Mouse (Mus musculus) MEL (cell line): Measurements from ENCODE around the gene Map9. TPM values are rescaled to one million over a fixed set of nuclear protein-coding genes. Genes with fewer than 3 reads are reported as not detected.

Source experiments
- DNase-seq: peaks from one replicate; pipeline ENCODE4 v3.0.0; 2011; ENCODE audit warnings: low read depth, low spot score
- H3K27ac ChIP-seq: 2 replicates; pipeline ENCODE4 v1.5.1; 2012; ENCODE audit warnings: low read depth, mild to moderate bottlenecking, control low read depth, low read length, moderate library complexity; ENCODE audit not compliant: control insufficient read depth
- H3K27me3 ChIP-seq, 2 experiments: fragments of 150-350 bp in 1 of 2; sonication (generic) in 1 of 2; 2 replicates each; pipeline ENCODE4 v1.6.1; 2012; ENCODE audit warnings: low read length in 2 of 2, mild to moderate bottlenecking in 2 of 2, improper control_type of control experiment in 1 of 2, moderate library complexity in 1 of 2; ENCODE audit not compliant: insufficient read depth in 2 of 2, control insufficient read depth in 1 of 2
- H3K36me3 ChIP-seq, 2 experiments: 2 replicates each; pipeline ENCODE4 v1.6.1; 2012 to 2014; ENCODE audit warnings: low read length in 2 of 2, improper control_type of control experiment in 1 of 2, inconsistent platforms in 1 of 2, mild to moderate bottlenecking in 1 of 2; ENCODE audit not compliant: insufficient read depth in 2 of 2, control insufficient read depth in 1 of 2
- H3K4me1 ChIP-seq, 2 experiments: fragments of 150-350 bp in 1 of 2; sonication (generic) in 1 of 2; 2 replicates each; pipeline ENCODE4 v1.6.1; 2012; ENCODE audit warnings: low read length in 2 of 2, improper control_type of control experiment in 1 of 2, mild to moderate bottlenecking in 1 of 2; ENCODE audit not compliant: insufficient read depth in 2 of 2, control insufficient read depth in 1 of 2
- H3K4me3 ChIP-seq, 2 experiments: fragments of 150-350 bp in 1 of 2; sonication (generic) in 1 of 2; 2 replicates each; pipeline ENCODE4 v1.5.1; 2012; ENCODE audit warnings: low read depth in 2 of 2, low read length in 2 of 2, mild to moderate bottlenecking in 2 of 2, moderate library complexity in 2 of 2, control low read depth in 1 of 2, improper control_type of control experiment in 1 of 2; ENCODE audit not compliant: control insufficient read depth in 1 of 2, insufficient read depth in 1 of 2
- H3K79me2 ChIP-seq: 2 replicates; pipeline ENCODE4 v1.6.1; 2012; ENCODE audit warnings: mild to moderate bottlenecking, low read length, moderate library complexity; ENCODE audit not compliant: control insufficient read depth, poor library complexity, insufficient read depth
- H3K9ac ChIP-seq: 2 replicates; pipeline ENCODE4 v1.6.1; 2012; ENCODE audit warnings: low read depth, mild to moderate bottlenecking, control low read depth, low read length, moderate library complexity; ENCODE audit not compliant: control insufficient read depth, poor library complexity, severe bottlenecking
- H3K9me3 ChIP-seq: fragments of 150-350 bp; sonication (generic); replicated peaks from 2 replicates; pipeline ENCODE4 v1.6.1; 2012; ENCODE audit warnings: mild to moderate bottlenecking, low read length, improper control_type of control experiment, moderate library complexity; ENCODE audit not compliant: insufficient read depth
- CHD1 ChIP-seq: IDR thresholded peaks from 2 replicates; pipeline ENCODE4 v1.6.1; 2012; ENCODE audit warnings: low read depth, mild to moderate bottlenecking, inconsistent platforms, low read length, improper control_type of control experiment
- CTCF ChIP-seq, 3 experiments: IDR thresholded peaks in 2 of 3; conservative IDR thresholded peaks in 1 of 3; 2 replicates each; pipeline ENCODE4 v1.5.1; 2011 to 2012; ENCODE audit warnings: low read length in 3 of 3, low read depth in 2 of 3, mild to moderate bottlenecking in 2 of 3, improper control_type of control experiment in 1 of 3, inconsistent platforms in 1 of 3, mixed read lengths in 1 of 3, moderate library complexity in 1 of 3; ENCODE audit not compliant: control insufficient read depth in 1 of 3, insufficient read depth in 1 of 3, poor library complexity in 1 of 3, severe bottlenecking in 1 of 3
- E2F4 ChIP-seq: IDR thresholded peaks from 2 replicates; pipeline ENCODE4 v1.6.1; 2011; ENCODE audit warnings: low read depth, low read length, improper control_type of control experiment, borderline replicate concordance
- ELF1 ChIP-seq: IDR thresholded peaks from 2 replicates; pipeline ENCODE4 v1.6.1; 2014; ENCODE audit warnings: low read depth, mild to moderate bottlenecking, inconsistent platforms, low read length, improper control_type of control experiment, moderate library complexity
- EP300 ChIP-seq, 2 experiments: IDR thresholded peaks; 2 replicates each; pipeline ENCODE4 v1.6.1; 2011; ENCODE audit warnings: improper control_type of control experiment in 2 of 2, low read length in 2 of 2, low read depth in 1 of 2, mild to moderate bottlenecking in 1 of 2
- ETS1 ChIP-seq: IDR thresholded peaks from 2 replicates; pipeline ENCODE4 v1.6.1; 2012; ENCODE audit warnings: low read depth, mild to moderate bottlenecking, inconsistent platforms, low read length, improper control_type of control experiment, moderate library complexity
- GABPA ChIP-seq: IDR thresholded peaks from 2 replicates; pipeline ENCODE4 v1.6.1; 2012; ENCODE audit warnings: low read depth, mild to moderate bottlenecking, inconsistent platforms, low read length, improper control_type of control experiment, moderate library complexity
- GATA1 ChIP-seq: IDR thresholded peaks from 2 replicates; pipeline ENCODE4 v1.6.1; 2011; ENCODE audit warnings: low read depth, low read length, improper control_type of control experiment
- HCFC1 ChIP-seq: IDR thresholded peaks from 2 replicates; pipeline ENCODE4 v1.6.1; 2012; ENCODE audit warnings: low read depth, mild to moderate bottlenecking, inconsistent platforms, low read length, improper control_type of control experiment, moderate library complexity
- MAFK ChIP-seq: IDR thresholded peaks from 2 replicates; pipeline ENCODE4 v1.6.1; 2011; ENCODE audit warnings: low read depth, mild to moderate bottlenecking, low read length, improper control_type of control experiment, borderline replicate concordance
- MAX ChIP-seq: IDR thresholded peaks from 2 replicates; pipeline ENCODE4 v1.6.1; 2011; ENCODE audit warnings: low read length, improper control_type of control experiment
- MAZ ChIP-seq: IDR thresholded peaks from 2 replicates; pipeline ENCODE4 v1.6.1; 2012; ENCODE audit warnings: low read depth, mild to moderate bottlenecking, inconsistent platforms, low read length, improper control_type of control experiment
- MXI1 ChIP-seq: IDR thresholded peaks from 2 replicates; pipeline ENCODE4 v1.6.1; 2011; ENCODE audit warnings: mild to moderate bottlenecking, low read depth, low read length, improper control_type of control experiment
- NELFE ChIP-seq: IDR thresholded peaks from 2 replicates; pipeline ENCODE4 v1.6.1; 2011; ENCODE audit warnings: low read depth, low read length, improper control_type of control experiment
- NRF1 ChIP-seq: IDR thresholded peaks from 2 replicates; pipeline ENCODE4 v1.6.1; 2014; ENCODE audit warnings: low read depth, mild to moderate bottlenecking, inconsistent platforms, low read length, improper control_type of control experiment, moderate library complexity; ENCODE audit not compliant: poor library complexity, insufficient read depth, severe bottlenecking
- POLR2A ChIP-seq, 2 experiments: IDR thresholded peaks; 2 replicates each; pipeline ENCODE4 v1.6.1; 2011 to 2012; ENCODE audit warnings: low read length in 2 of 2, mild to moderate bottlenecking in 2 of 2, control low read depth in 1 of 2, improper control_type of control experiment in 1 of 2, low read depth in 1 of 2, moderate library complexity in 1 of 2; ENCODE audit not compliant: control insufficient read depth in 1 of 2, insufficient read depth in 1 of 2, poor library complexity in 1 of 2
- POLR2AphosphoS2 ChIP-seq: IDR thresholded peaks from 2 replicates; pipeline ENCODE4 v1.6.1; 2011; ENCODE audit warnings: low read length, improper control_type of control experiment
- POLR2AphosphoS5 ChIP-seq: IDR thresholded peaks from 2 replicates; pipeline ENCODE4 v1.6.1; 2012; ENCODE audit warnings: low read depth, borderline replicate concordance, mild to moderate bottlenecking, inconsistent platforms, low read length, moderate library complexity, mixed read lengths
- RCOR1 ChIP-seq: IDR thresholded peaks from 2 replicates; pipeline ENCODE4 v1.6.1; 2012; ENCODE audit warnings: low read depth, mild to moderate bottlenecking, inconsistent platforms, low read length, improper control_type of control experiment
- SMC3 ChIP-seq: IDR thresholded peaks from 2 replicates; pipeline ENCODE4 v1.6.1; 2011; ENCODE audit warnings: low read depth, low read length, improper control_type of control experiment
- TAL1 ChIP-seq: IDR thresholded peaks from 2 replicates; pipeline ENCODE4 v1.6.1; 2012; ENCODE audit warnings: mild to moderate bottlenecking, inconsistent platforms, low read length, moderate library complexity, mixed read lengths
- TBP ChIP-seq: IDR thresholded peaks from 2 replicates; pipeline ENCODE4 v1.8.0; 2011; ENCODE audit warnings: low read depth, low read length, improper control_type of control experiment
- TCF12 ChIP-seq: IDR thresholded peaks from 2 replicates; pipeline ENCODE4 v1.6.1; 2014; ENCODE audit warnings: low read depth, mild to moderate bottlenecking, inconsistent platforms, low read length, improper control_type of control experiment, moderate library complexity
- UBTF ChIP-seq: IDR thresholded peaks from 2 replicates; pipeline ENCODE4 v1.6.1; 2012; ENCODE audit warnings: low read depth, mild to moderate bottlenecking, inconsistent platforms, low read length, improper control_type of control experiment, moderate library complexity, borderline replicate concordance; ENCODE audit not compliant: insufficient read depth
- USF1 ChIP-seq: IDR thresholded peaks from 2 replicates; pipeline ENCODE4 v1.6.1; 2014; ENCODE audit warnings: low read depth, mild to moderate bottlenecking, inconsistent platforms, low read length, improper control_type of control experiment, moderate library complexity
- USF2 ChIP-seq, 2 experiments: IDR thresholded peaks; 2 replicates each; pipeline ENCODE4 v1.6.1; 2011 to 2012; ENCODE audit warnings: improper control_type of control experiment in 2 of 2, low read length in 2 of 2, borderline replicate concordance in 1 of 2, inconsistent platforms in 1 of 2, low read depth in 1 of 2, mild to moderate bottlenecking in 1 of 2; ENCODE audit not compliant: insufficient read depth in 1 of 2
- ZC3H11A ChIP-seq: IDR thresholded peaks from 2 replicates; pipeline ENCODE4 v1.6.1; 2012; ENCODE audit warnings: low read depth, mild to moderate bottlenecking, inconsistent platforms, low read length, improper control_type of control experiment
- ZMIZ1 ChIP-seq: IDR thresholded peaks from 2 replicates; pipeline ENCODE4 v1.6.1; 2012; ENCODE audit warnings: low read depth, mild to moderate bottlenecking, inconsistent platforms, low read length, improper control_type of control experiment, moderate library complexity
- ZNF384 ChIP-seq: IDR thresholded peaks from 2 replicates; pipeline ENCODE4 v1.6.1; 2012; ENCODE audit warnings: low read depth, mild to moderate bottlenecking, inconsistent platforms, low read length, improper control_type of control experiment
- polyA plus RNA-seq, 2 experiments: library from polyadenylated mRNA; stranded (reverse) in 1 of 2; unstranded in 1 of 2; fragments of >175 nt in 1 of 2; fragments of >200 nt in 1 of 2; gene quantifications; 2 replicates each; pipeline versions ENCODE4 v1.2.1 to v1.2.4; 2012; ENCODE audit warnings: low replicate concordance in 2 of 2, low read depth in 1 of 2; ENCODE audit not compliant: insufficient read length in 2 of 2, insufficient read depth in 1 of 2, missing spikeins in 1 of 2
- total RNA-seq: library from RNA; depleted of rRNA; stranded (reverse); fragments of 300-350 nt; gene quantifications from 2 replicates; pipeline ENCODE4 v1.2.3, GENCODE M21; 2012

Gene Map9
- total and polyA plus RNA-seq, 3 experiments: not detected

- Histone ChIP-seq H3K36me3 (no peaks in the 10 kb centered on the region), H3K9me3 (no peaks in the 10 kb centered on the region), H3K4me3 (no peak overlapping the region), H3K4me1 (no peaks in the 10 kb centered on the region), H3K9ac (no peak overlapping the region), H3K27me3 (no peaks in the 10 kb centered on the region)
- no peak for DNase-seq
- TF ChIP-seq POLR2AphosphoS2: no peak
- TF ChIP-seq EP300 (IDR thresholded peaks at IDR 0.05; ENCODE audit: low read depth in 1 of 2, low read length in 2 of 2): no peak
- no peak for TF ChIP-seq POLR2A (IDR thresholded peaks at IDR 0.05; ENCODE audit: control insufficient read depth in 1 of 2, insufficient read depth in 1 of 2, low read depth in 1 of 2, low read length in 2 of 2, poor library complexity in 1 of 2)
- TF ChIP-seq TAL1: no peak
- no peak for TF ChIP-seq ELF1
- TF ChIP-seq HCFC1: no peak
- TF ChIP-seq RCOR1: no peak
- TF ChIP-seq SMC3: no peak
- TF ChIP-seq ETS1: no peak
- TF ChIP-seq MAZ: no peak
- TF ChIP-seq TCF12: no peak
- TF ChIP-seq CHD1: no peak
- TF ChIP-seq CTCF (IDR thresholded peaks at IDR 0.05 in 2 of 3, conservative IDR thresholded peaks at IDR 0.05 in 1 of 3; ENCODE audit: control insufficient read depth in 1 of 3, insufficient read depth in 1 of 3, low read depth in 2 of 3, low read length in 3 of 3, poor library complexity in 1 of 3, severe bottlenecking in 1 of 3): no peak
- TF ChIP-seq MAX: no peak
- no peak for TF ChIP-seq MXI1
- TF ChIP-seq USF1: no peak
- no peak for TF ChIP-seq E2F4
- no peak for TF ChIP-seq MAFK
- TF ChIP-seq ZC3H11A: no peak
- TF ChIP-seq GATA1: no peak
- TF ChIP-seq, all 39 proteins: peak for 0
- H3K79me2 ChIP-seq: no peaks in the 10 kb centered on the region
- H3K27ac ChIP-seq: no peak overlapping the region
Observed at GRCm38 (mm10) chr3:82405830-82406229, 48.0 kb downstream of the Map9 start.

DNA sequence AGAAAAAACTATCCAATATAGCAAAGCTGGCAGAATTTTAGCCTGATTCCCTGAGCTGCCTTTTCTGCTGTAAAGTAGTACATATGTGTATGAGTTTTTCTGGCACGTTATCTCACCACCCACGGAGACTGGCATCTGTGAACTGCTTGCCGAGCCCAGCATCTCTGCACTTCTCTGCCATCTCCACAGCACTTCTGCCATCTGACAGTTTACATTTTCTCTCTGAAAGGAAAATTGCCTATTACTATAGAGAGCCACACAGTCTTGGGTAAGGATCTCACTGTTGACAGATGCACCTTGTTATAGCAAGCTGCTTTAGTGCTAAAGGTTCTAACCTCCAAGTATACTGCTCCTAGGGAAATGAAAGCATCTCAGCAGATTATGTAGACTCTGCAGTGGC is 48.5 kb downstream of the Map9 start:
- H3K9me3 ChIP-seq: no peaks in the 10 kb centered on the region
- no peaks in the 10 kb centered on the region for H3K79me2 ChIP-seq
- no peaks in the 10 kb centered on the region for H3K27me3 ChIP-seq
- no peaks in the 10 kb centered on the region for H3K4me1 ChIP-seq
- no peaks in the 10 kb centered on the region for H3K36me3 ChIP-seq
- H3K27ac ChIP-seq: no peak overlapping the region
- no peak overlapping the region for H3K4me3 ChIP-seq
- no peak overlapping the region for H3K9ac ChIP-seq
- DNase-seq: no peak
- TF ChIP-seq GABPA: no peak
- no peak for TF ChIP-seq NELFE
- no peak for TF ChIP-seq TBP
- TF ChIP-seq ZNF384: no peak
- no peak for TF ChIP-seq UBTF
- no peak for TF ChIP-seq POLR2A (IDR thresholded peaks at IDR 0.05; ENCODE audit: control insufficient read depth in 1 of 2, insufficient read depth in 1 of 2, low read depth in 1 of 2, low read length in 2 of 2, poor library complexity in 1 of 2)
- TF ChIP-seq MAX: no peak
- no peak for TF ChIP-seq TAL1
- no peak for TF ChIP-seq USF2 (IDR thresholded peaks at IDR 0.05; ENCODE audit: borderline replicate concordance in 1 of 2, insufficient read depth in 1 of 2, low read depth in 1 of 2, low read length in 2 of 2)
- no peak for TF ChIP-seq POLR2AphosphoS5
- TF ChIP-seq NRF1: no peak
- TF ChIP-seq ZMIZ1: no peak
- TF ChIP-seq CHD1: no peak
